Mouse (Mus musculus): ENCODE results near the gene Msl3. TPM values are rescaled to one million over a fixed set of nuclear protein-coding genes. Genes with fewer than 3 reads are reported as not detected.

Msl3 gene
- 6.6 and 7.0 TPM in 2 replicates for polyA plus RNA-seq (2012; rRNA removed)

DNA sequence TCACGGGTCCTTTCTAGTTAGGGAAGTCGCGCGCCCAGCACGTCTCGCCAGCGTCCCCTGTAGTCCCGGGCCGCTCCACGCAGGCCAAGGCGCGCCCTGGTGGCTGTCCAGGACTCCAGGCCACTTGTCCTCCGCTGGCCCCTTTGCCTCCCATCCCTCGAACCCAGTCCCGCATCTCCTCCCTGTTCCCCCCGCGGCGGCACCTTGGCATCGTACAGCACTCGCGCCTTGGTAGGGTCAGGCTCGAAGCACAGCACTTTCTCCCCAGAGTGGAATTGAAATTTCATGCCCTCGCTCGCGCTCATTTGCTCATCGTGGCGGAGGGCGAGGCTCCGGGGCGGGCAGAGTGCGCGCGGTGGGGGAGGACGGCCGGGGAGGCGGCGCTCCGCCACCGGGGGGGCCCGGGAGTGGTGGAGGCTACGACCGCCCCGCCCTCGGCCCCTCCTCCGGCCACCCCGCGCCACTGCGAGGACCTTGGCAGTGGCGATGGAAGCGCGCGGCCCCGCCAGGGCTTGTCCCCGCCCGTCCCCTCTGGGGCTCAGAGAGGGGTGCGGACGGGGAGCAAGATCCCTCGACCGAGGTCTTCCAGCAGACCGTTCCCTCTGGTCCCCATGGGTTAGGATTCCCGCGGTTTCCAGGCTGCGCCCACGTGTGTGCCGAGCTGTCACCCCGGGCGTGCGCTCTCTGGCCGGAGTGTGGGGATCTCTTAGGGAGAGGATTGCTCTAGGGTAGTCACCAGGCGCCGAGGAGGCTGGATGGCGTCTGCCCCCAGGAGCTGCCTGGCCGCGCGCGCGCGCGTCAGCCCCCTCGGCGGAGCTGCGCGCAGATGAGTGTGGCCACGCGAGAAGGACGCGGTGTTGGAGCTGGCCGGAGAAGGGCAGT lies at the start of gene Msl3:
Msl3 (minus strand) TSS at position 374 of the 882 bp plus-strand sequence.
- Histone ChIP-seq H3K4me1 (ENCODE audit: control insufficient read depth, insufficient read depth, low read length) (peaks cover 8% of the 10 kb centered on the region), H3K27me3 (ENCODE audit: control insufficient read depth, insufficient read depth, low read length) (no peaks in the 10 kb centered on the region), H3K27ac (ENCODE audit: control insufficient read depth, insufficient read depth, low read depth, low read length) (peak within 1 kb of the TSS; percentile 87), H3K4me3 (ENCODE audit: control insufficient read depth, low read depth, low read length) (peak within 1 kb of the TSS; percentile 84), H3K36me3 (ENCODE audit: control insufficient read depth, insufficient read depth, low read length) (no peaks in the 10 kb centered on the region)
- TF ChIP-seq POLR2A (IDR thresholded peaks at IDR 0.05; ENCODE audit: control insufficient read depth, low read depth, low read length) (peak; percentile 76), CTCF (IDR thresholded peaks at IDR 0.05; ENCODE audit: control insufficient read depth, insufficient read depth, insufficient replicate concordance, low read depth, low read length) (no peak)

DNA sequence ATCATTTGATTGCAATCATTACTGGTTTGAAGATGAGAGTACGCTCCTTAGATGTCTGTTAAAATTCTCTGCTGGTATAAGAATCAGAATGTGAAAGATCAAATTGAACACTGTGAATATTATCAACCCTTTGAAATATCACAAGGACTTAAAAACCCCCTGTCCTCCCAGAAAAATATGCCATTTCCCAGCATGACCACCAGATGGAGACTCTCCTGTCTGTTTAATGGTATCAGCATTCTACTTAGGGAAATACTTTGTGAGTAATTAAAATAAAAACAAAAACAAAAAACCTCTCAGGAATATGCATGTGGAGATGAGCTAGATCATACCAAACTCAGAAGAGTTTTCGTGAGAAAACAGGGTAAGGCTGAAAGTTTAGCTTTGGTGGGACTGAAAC lies 44.3 kb upstream of the Msl3 start:
- Histone ChIP-seq H3K4me1 (ENCODE audit: control insufficient read depth, insufficient read depth, low read length) (no peaks in the 10 kb centered on the region), H3K36me3 (ENCODE audit: control insufficient read depth, insufficient read depth, low read length) (no peaks in the 10 kb centered on the region), H3K4me3 (ENCODE audit: control insufficient read depth, low read depth, low read length) (no peak overlapping the region), H3K27ac (ENCODE audit: control insufficient read depth, insufficient read depth, low read depth, low read length) (no peak overlapping the region), H3K27me3 (ENCODE audit: control insufficient read depth, insufficient read depth, low read length) (no peaks in the 10 kb centered on the region)
- TF ChIP-seq CTCF (IDR thresholded peaks at IDR 0.05; ENCODE audit: control insufficient read depth, insufficient read depth, insufficient replicate concordance, low read depth, low read length) (no peak), POLR2A (IDR thresholded peaks at IDR 0.05; ENCODE audit: control insufficient read depth, low read depth, low read length) (no peak)

DNA sequence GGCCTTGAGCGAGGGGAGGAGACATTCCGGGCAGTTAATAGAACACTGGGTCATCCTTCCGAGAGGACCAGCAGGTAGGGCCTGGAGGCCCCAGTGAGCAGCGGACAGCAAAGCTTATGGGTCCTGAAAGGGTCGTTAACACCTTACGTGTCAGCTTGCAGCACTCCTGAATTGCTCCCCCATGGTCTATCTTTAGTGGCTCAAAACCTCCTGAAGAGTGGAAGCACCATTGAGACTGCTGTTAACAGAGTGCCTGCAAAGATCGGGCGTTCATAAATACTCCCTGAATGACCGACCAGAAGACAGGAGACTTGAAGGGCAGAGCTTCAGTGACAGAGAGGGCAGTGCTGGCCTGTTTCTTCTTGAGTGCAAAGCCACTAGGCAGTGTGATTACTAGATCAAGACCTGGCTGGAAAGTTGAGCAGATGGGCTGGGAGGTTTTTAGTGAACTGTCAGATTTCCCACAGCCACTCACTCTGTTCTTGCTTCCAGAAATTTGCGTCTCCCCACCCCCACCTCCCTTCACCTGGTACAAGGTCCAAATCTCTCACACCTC lies 787 bp upstream of the Msl3 start:
- H3K27me3 ChIP-seq (ENCODE audit: control insufficient read depth, insufficient read depth, low read length) = no peaks in the 10 kb centered on the region
- H3K27ac ChIP-seq (ENCODE audit: control insufficient read depth, insufficient read depth, low read depth, low read length) = peak overlapping the region; percentile 66

DNA sequence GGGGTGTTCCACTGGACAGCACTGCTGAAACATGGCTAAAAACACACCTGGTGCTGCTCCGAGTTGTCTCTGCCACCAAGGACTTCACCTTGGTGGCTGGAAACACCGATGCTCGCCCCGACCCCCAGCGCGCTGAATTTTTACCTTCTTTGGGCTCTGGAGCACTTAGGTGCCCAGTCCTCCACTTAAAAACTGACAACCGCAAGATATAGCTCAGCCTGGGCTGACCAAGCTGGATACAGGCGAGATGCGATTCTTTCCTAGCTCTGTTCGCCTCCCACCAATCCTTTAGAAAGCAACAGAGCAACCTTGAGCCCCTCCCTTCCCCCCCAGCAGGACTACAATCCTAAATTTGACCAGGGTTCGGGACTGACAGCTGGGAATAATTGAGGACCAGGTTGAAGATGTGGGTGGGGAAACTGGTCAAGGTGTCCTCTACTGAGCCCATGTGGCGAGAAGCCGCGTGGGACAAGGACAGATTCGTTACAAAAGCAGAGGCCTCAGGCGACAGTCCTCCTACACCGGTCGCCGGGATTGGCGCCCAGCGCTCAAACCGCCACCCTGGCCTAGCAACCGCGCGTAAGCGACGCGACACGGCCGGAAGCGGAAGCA lies 679 bp downstream of the Msl3 start:
- TF ChIP-seq POLR2A (IDR thresholded peaks at IDR 0.05; ENCODE audit: control insufficient read depth, low read depth, low read length) = no peak; the same call in 1 of the 2 replicates
- TF ChIP-seq CTCF (IDR thresholded peaks at IDR 0.05; ENCODE audit: control insufficient read depth, insufficient read depth, insufficient replicate concordance, low read depth, low read length) = no peak
- H3K4me1 ChIP-seq (ENCODE audit: control insufficient read depth, insufficient read depth, low read length) = peaks cover 8% of the 10 kb centered on the region
- H3K4me3 ChIP-seq (ENCODE audit: control insufficient read depth, low read depth, low read length) = peak overlapping the region; percentile 84
- no peaks in the 10 kb centered on the region for H3K27me3 ChIP-seq (ENCODE audit: control insufficient read depth, insufficient read depth, low read length)
- peak overlapping the region; percentile 87 for H3K27ac ChIP-seq (ENCODE audit: control insufficient read depth, insufficient read depth, low read depth, low read length)
- H3K36me3 ChIP-seq (ENCODE audit: control insufficient read depth, insufficient read depth, low read length) = no peaks in the 10 kb centered on the region

More for the DNA sequence above, 787 bp upstream of the Msl3 start:
- peaks cover 8% of the 10 kb centered on the region for H3K4me1 ChIP-seq (ENCODE audit: control insufficient read depth, insufficient read depth, low read length)
- H3K4me3 ChIP-seq (ENCODE audit: control insufficient read depth, low read depth, low read length) = peak overlapping the region; percentile 84
- H3K36me3 ChIP-seq (ENCODE audit: control insufficient read depth, insufficient read depth, low read length) = no peaks in the 10 kb centered on the region
- TF ChIP-seq POLR2A (IDR thresholded peaks at IDR 0.05; ENCODE audit: control insufficient read depth, low read depth, low read length) = no peak
- TF ChIP-seq CTCF (IDR thresholded peaks at IDR 0.05; ENCODE audit: control insufficient read depth, insufficient read depth, insufficient replicate concordance, low read depth, low read length) = no peak

DNA sequence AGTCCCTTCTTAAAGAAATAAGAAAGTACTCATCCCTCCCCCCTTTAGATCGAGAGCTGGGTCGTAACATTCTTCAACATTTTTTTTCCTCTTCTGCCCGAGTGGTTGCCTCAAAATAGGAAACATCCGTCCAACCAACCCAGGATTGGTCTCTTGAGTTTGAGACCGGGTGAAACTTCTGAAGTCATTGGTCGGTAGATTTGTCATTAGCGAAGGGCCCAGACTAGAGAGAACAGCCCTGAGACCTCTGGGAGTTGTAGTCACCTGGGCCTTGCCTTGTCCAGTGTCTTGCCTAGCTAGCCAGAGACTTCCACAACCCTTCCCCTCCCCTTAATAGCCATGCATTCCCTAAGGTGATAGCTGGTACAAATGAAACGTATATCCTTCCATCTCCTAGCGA lies 1.3 kb downstream of the Msl3 start:
- no peaks in the 10 kb centered on the region for H3K36me3 ChIP-seq (ENCODE audit: control insufficient read depth, insufficient read depth, low read length)
- TF ChIP-seq POLR2A (IDR thresholded peaks at IDR 0.05; ENCODE audit: control insufficient read depth, low read depth, low read length) (no peak), CTCF (IDR thresholded peaks at IDR 0.05; ENCODE audit: control insufficient read depth, insufficient read depth, insufficient replicate concordance, low read depth, low read length) (no peak)
- H3K4me3 ChIP-seq (ENCODE audit: control insufficient read depth, low read depth, low read length) = peak overlapping the region; percentile 84
- no peaks in the 10 kb centered on the region for H3K27me3 ChIP-seq (ENCODE audit: control insufficient read depth, insufficient read depth, low read length)
- peak overlapping the region; percentile 87 for H3K27ac ChIP-seq (ENCODE audit: control insufficient read depth, insufficient read depth, low read depth, low read length)
- H3K4me1 ChIP-seq (ENCODE audit: control insufficient read depth, insufficient read depth, low read length) = peaks cover 8% of the 10 kb centered on the region

DNA sequence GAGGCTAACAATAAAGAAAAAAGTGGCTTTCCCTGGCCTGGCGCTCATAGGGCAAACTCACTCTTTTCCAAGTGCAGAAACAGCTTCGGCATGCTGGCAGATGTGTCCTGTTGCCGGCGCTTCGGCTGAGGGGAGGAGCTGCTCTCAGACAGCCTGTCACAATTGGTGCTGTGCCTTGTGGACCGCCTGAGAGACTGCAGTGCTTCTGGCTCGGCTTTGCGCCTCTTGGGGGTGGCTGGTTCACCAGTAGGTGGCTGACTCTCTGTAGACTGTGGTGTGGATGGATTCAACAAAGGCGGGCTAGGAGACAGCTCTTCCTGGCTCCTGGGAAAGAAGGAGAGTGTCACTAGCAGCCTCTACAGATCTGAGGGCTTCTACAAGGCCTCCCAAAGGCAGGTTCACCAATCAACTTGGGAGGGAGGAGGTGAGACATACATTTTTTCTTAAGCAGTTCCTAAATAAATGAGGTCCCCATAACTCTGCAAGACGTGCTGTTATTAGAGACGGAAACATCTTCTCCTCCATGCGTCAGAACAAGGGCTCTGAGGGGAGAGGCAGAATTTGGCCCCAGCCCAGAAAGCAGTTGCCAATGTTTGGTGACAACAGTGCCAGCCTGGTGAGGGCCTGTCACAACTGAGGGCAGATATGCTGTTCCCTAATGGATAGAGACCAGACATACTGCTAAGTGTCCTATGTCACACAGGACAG lies 9.6 kb downstream of the Msl3 start:
- no peak for TF ChIP-seq CTCF (IDR thresholded peaks at IDR 0.05; ENCODE audit: control insufficient read depth, insufficient read depth, insufficient replicate concordance, low read depth, low read length)
- TF ChIP-seq POLR2A (IDR thresholded peaks at IDR 0.05; ENCODE audit: control insufficient read depth, low read depth, low read length) = no peak

More for the DNA sequence above, 9.6 kb downstream of the Msl3 start:
- H3K36me3 ChIP-seq (ENCODE audit: control insufficient read depth, insufficient read depth, low read length) = no peaks in the 10 kb centered on the region
- H3K4me1 ChIP-seq (ENCODE audit: control insufficient read depth, insufficient read depth, low read length) = no peaks in the 10 kb centered on the region
- H3K4me3 ChIP-seq (ENCODE audit: control insufficient read depth, low read depth, low read length) = no peak overlapping the region
- H3K27me3 ChIP-seq (ENCODE audit: control insufficient read depth, insufficient read depth, low read length) = no peaks in the 10 kb centered on the region
- H3K27ac ChIP-seq (ENCODE audit: control insufficient read depth, insufficient read depth, low read depth, low read length) = no peak overlapping the region

All from testis, adult 2 months (tissue).